Mouse (Mus musculus) C2C12 (cell line): ENCODE measurements around the gene Insr.

Experiments
- CEBPB ChIP-seq: IDR thresholded peaks from one replicate; pipeline ENCODE4 v1.6.1; 2011; ENCODE audit warnings: low read depth, mild to moderate bottlenecking, control low read depth, moderate library complexity
- CTCF ChIP-seq: IDR thresholded peaks from one replicate; pipeline ENCODE4 v1.5.1; 2011; ENCODE audit not compliant: control insufficient read depth, insufficient read depth, insufficient read length
- MAX ChIP-seq: IDR thresholded peaks from one replicate; pipeline ENCODE4 v1.6.1; 2011; ENCODE audit warnings: mild to moderate bottlenecking, control low read depth

GRCm38 (mm10) chr8:3208729-3209128 is 70.7 kb downstream of the Insr start:
- TF ChIP-seq CEBPB (no peak), MAX (no peak), CTCF (no peak)
